Mouse (Mus musculus) bone marrow, adult 2 months (tissue): ENCODE measurements around the gene Slco2b1.

Experiments
- CTCF ChIP-seq: fragments of 200-500 bp; IDR thresholded peaks from 2 replicates; pipeline ENCODE4 v1.5.1; 2011; ENCODE audit warnings: low read length, control low read depth; ENCODE audit not compliant: control insufficient read depth, insufficient read depth
- POLR2A ChIP-seq: fragments of 200-500 bp; IDR thresholded peaks from 2 replicates; pipeline ENCODE4 v1.6.1; 2011; ENCODE audit warnings: low read depth, mild to moderate bottlenecking, control low read depth, low read length, borderline replicate concordance; ENCODE audit not compliant: control insufficient read depth

- TF ChIP-seq CTCF: no peak
- TF ChIP-seq POLR2A: no peak
These were observed 38.0 kb downstream of the Slco2b1 start for GRCm38 (mm10) chr7:99673188-99673587.
